Mouse (Mus musculus) layer of hippocampus, postnatal 14 days (tissue): ENCODE data around the gene Vmn2r105. TPM values are rescaled to one million over a fixed set of nuclear protein-coding genes. Genes with fewer than 3 reads are reported as not detected.

Source experiments
- DNase-seq, 2 experiments: peaks; one replicate each; pipeline ENCODE4 v3.0.0; 2021 to 2022; ENCODE audit warnings: low spot score in 2 of 2, mixed read lengths in 1 of 2
- long read RNA-seq, 2 experiments: library from polyadenylated mRNA; stranded (forward); transcript quantifications; one replicate each; pipeline ENCODE4 v2.0.0; 2021
- total RNA-seq, 2 experiments: library from RNA; stranded (reverse); gene quantifications; 2 replicates each; pipeline ENCODE4 v1.2.3; 2021

Vmn2r105 gene
- not detected for total RNA-seq
- long read RNA-seq, experiment 1: 0 reads
- long read RNA-seq, experiment 2: 0 reads

DNA sequence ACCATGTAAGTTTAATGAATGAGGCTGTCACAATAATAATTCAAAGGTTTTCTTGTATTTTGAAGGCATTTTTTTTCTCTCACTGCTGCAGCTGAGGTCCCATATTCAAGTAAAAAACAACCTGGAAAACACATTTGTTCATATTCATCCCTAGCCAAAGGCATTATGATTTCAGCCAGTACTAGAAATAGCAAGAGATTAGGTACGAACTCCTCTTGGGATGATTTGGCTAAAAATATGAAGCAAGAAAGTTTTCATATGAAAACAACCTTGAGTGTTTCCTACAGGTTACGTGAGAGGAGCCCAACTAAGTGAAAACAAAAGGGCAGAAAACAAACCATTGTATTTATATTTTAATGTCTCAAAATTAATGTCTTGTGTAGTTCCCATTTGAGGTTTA lies at the start of gene Vmn2r105:
TSS of gene Vmn2r105 (minus strand) at position 101 of the 400 bp plus-strand sequence.
- no peak for DNase-seq

GRCm38 (mm10) chr17:20255522-20255921 lies 20.7 kb upstream of the Vmn2r105 start:
- no peak for DNase-seq

DNA sequence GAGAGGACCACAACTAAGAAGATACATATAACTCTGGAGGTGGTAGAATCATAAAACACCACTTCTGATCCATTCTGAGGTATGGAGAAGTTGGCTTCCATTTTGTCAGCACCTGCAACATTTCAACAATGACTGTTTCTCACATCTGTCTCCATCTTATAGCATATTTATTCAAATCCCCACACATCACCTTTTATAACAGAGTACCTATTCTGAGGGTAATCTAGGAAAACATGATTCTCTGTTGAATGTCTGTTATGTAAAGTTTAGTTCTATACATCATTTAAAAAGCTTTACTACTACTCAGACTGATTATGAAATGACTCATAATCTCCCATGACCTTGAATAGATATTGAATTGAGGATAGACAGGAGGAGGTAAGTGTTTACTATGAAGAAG lies 51.9 kb downstream of the Vmn2r105 start, which contains the start of gene Fpr-rs6:
TSS of gene Fpr-rs6 (minus strand) at position 101 of the 400 bp plus-strand sequence.
- DNase-seq: no peak

Other genes with a start within 250 kb of the Vmn2r105 start
- gene Vmn2r104, start 186.7 kb downstream of the Vmn2r105 start, total RNA-seq: not detected
- gene Fpr-rs7, start 120.8 kb downstream of the Vmn2r105 start, total RNA-seq: not detected
- not detected for gene Fpr-rs6, start 52.0 kb downstream of the Vmn2r105 start, total RNA-seq
- not detected for gene Vmn2r106, start 50.5 kb upstream of the Vmn2r105 start, total RNA-seq
- not detected for gene Vmn2r107, start 110.2 kb upstream of the Vmn2r105 start, total RNA-seq
- gene Vmn1r224, start 179.1 kb upstream of the Vmn2r105 start, total RNA-seq: not detected
- under 1 TPM; 0.05 TPM for gene Vmn2r108, start 246.3 kb upstream of the Vmn2r105 start, total RNA-seq